Mouse (Mus musculus) midbrain, embryonic 14.5 days (tissue): Measurements from ENCODE around the gene Krt36. TPM values are rescaled to one million over a fixed set of nuclear protein-coding genes. Genes with fewer than 3 reads are reported as not detected.

ENCODE experiments used
- ATAC-seq: fragments of 200-750 bp; cut with Nextera tagmentation; 2 replicates; pipeline ENCODE4 v1.8.0; 2017; ENCODE audit warnings: moderate number of reproducible peaks, moderate library complexity; ENCODE audit not compliant: low FRiP score, low TSS enrichment
- DNase-seq: peaks from one replicate; pipeline ENCODE4 v3.0.0-alpha.2; 2015
- H3K27ac ChIP-seq: fragments of 300-500 bp; sonication (generic); replicated peaks from 2 replicates; pipeline ENCODE4 v1.5.1; 2014; ENCODE audit warnings: mild to moderate bottlenecking, low read depth, low read length, moderate library complexity
- H3K27me3 ChIP-seq: fragments of 300-500 bp; sonication (generic); 2 replicates; pipeline ENCODE4 v1.6.1; 2014; ENCODE audit warnings: low read length, control low read depth, mixed read lengths; ENCODE audit not compliant: control insufficient read depth, insufficient read depth
- H3K36me3 ChIP-seq: fragments of 300-500 bp; sonication (generic); 2 replicates; pipeline ENCODE4 v1.6.1; 2014; ENCODE audit warnings: low read length, control low read depth; ENCODE audit not compliant: control insufficient read depth, insufficient read depth
- H3K4me1 ChIP-seq: fragments of 300-500 bp; sonication (generic); 2 replicates; pipeline ENCODE4 v1.6.1; 2014; ENCODE audit warnings: mild to moderate bottlenecking, antibody characterized with exemption, low read length, control low read depth; ENCODE audit not compliant: control insufficient read depth, insufficient read depth
- H3K4me2 ChIP-seq: fragments of 300-500 bp; sonication (generic); 2 replicates; pipeline ENCODE4 v1.6.1; 2014; ENCODE audit warnings: mild to moderate bottlenecking, low read length, moderate library complexity
- H3K4me3 ChIP-seq: fragments of 300-500 bp; sonication (generic); replicated peaks from 2 replicates; pipeline ENCODE4 v1.5.1; 2014; ENCODE audit warnings: low read depth, low read length
- H3K9ac ChIP-seq: fragments of 300-500 bp; sonication (generic); replicated peaks from 2 replicates; pipeline ENCODE4 v1.6.1; 2014; ENCODE audit warnings: mild to moderate bottlenecking, low read length, moderate library complexity
- H3K9me3 ChIP-seq: fragments of 300-500 bp; sonication (generic); 2 replicates; pipeline ENCODE4 v1.6.1; 2016; ENCODE audit warnings: low read length, control low read depth, mixed read lengths; ENCODE audit not compliant: control insufficient read depth
- WGBS: fragments of 180-500 bp; shearing (Covaris S2); extraction: QIAGEN DNeasy Blood & Tissue Kit; methylation state at CpG from one replicate; pipeline ENCODE4 v1.1.7; 2014; 5-methylcytosine and 5-hydroxymethylcytosine counted together
- polyA plus RNA-seq: library from polyadenylated mRNA; unstranded; fragments of >200 nt; fragmentation: Nextera tagmentation; extraction: Ambion mirVana; gene quantifications from 2 replicates; pipeline ENCODE4 v1.2.1, GENCODE M21; 2014

Krt36 gene
- not detected in 2 replicates for polyA plus RNA-seq

GRCm38 (mm10) chr11:100105576-100106122 is at the start of gene Krt36:
Krt36 (minus strand) TSS chr11:100105626.
- Histone ChIP-seq H3K4me3 (no peak within 1 kb of the TSS), H3K4me1 (no peaks in the 10 kb centered on the region), H3K27ac (no peak within 1 kb of the TSS), H3K4me2 (no peak within 1 kb of the TSS), H3K27me3 (no peaks in the 10 kb centered on the region), H3K9me3 (no peaks in the 10 kb centered on the region), H3K36me3 (no peaks in the 10 kb centered on the region), H3K9ac (no peak within 1 kb of the TSS)
- ATAC-seq (no peak), DNase-seq (no peak)
- 91% methylated on average over 6 of the region's 6 CpGs for WGBS

GRCm38 (mm10) chr11:100148615-100149330 is 43.3 kb upstream of the Krt36 start, which contains the start of gene Krt19:
Krt19 (minus strand) TSS chr11:100148665.
- DNase-seq (peak; percentile 23), ATAC-seq (no peak)
- Histone ChIP-seq H3K27ac (no peak within 1 kb of the TSS), H3K36me3 (no peaks in the 10 kb centered on the region), H3K9me3 (no peaks in the 10 kb centered on the region), H3K4me3 (no peak within 1 kb of the TSS), H3K4me1 (0 out of 2 replicates have a peak, but pooled peaks cover 5% of the 10 kb centered on the region), H3K27me3 (peaks cover 15% of the 10 kb centered on the region), H3K4me2 (no peak within 1 kb of the TSS), H3K9ac (no peak within 1 kb of the TSS)
- 41% methylated on average over 9 of the region's 9 CpGs for WGBS

- no peak overlapping the region for H3K27ac ChIP-seq
- H3K9me3 ChIP-seq: no peaks in the 10 kb centered on the region
- H3K36me3 ChIP-seq: no peaks in the 10 kb centered on the region
- 0 out of 2 replicates have a peak, but pooled peaks cover 5% of the 10 kb centered on the region for H3K4me1 ChIP-seq
- 85% methylated on average over 5 of the region's 5 CpGs for WGBS
- ATAC-seq: no peak
- H3K27me3 ChIP-seq: peaks cover 15% of the 10 kb centered on the region
- H3K4me3 ChIP-seq: no peak overlapping the region
- H3K9ac ChIP-seq: no peak overlapping the region
- no peak for DNase-seq
- no peak overlapping the region for H3K4me2 ChIP-seq
These were observed 42.3 kb upstream of the Krt36 start for GRCm38 (mm10) chr11:100147566-100148353.

- H3K9me3 ChIP-seq: no peaks in the 10 kb centered on the region
- ATAC-seq (no peak), DNase-seq (no peak)
- no peak overlapping the region for H3K9ac ChIP-seq
- no peak overlapping the region for H3K27ac ChIP-seq
- peak overlapping the region; percentile 20 for H3K4me3 ChIP-seq
- 4% methylated on average over 13 of the region's 13 CpGs for WGBS
- no peaks in the 10 kb centered on the region for H3K36me3 ChIP-seq
- peak overlapping the region; percentile 47 for H3K4me2 ChIP-seq
- peaks cover 15% of the 10 kb centered on the region for H3K27me3 ChIP-seq
- 0 out of 2 replicates have a peak, but pooled peaks cover 5% of the 10 kb centered on the region for H3K4me1 ChIP-seq
These were observed 40.6 kb upstream of the Krt36 start for GRCm38 (mm10) chr11:100145858-100146560.

GRCm38 (mm10) chr11:100145104-100145503 is 39.7 kb upstream of the Krt36 start:
- Histone ChIP-seq H3K9ac (no peak overlapping the region), H3K27ac (no peak overlapping the region), H3K9me3 (no peaks in the 10 kb centered on the region), H3K27me3 (peaks cover 15% of the 10 kb centered on the region), H3K4me2 (peak overlapping the region; percentile 47), H3K4me3 (peak overlapping the region; percentile 20), H3K36me3 (no peaks in the 10 kb centered on the region), H3K4me1 (0 out of 2 replicates have a peak, but pooled peaks cover 5% of the 10 kb centered on the region)
- ATAC-seq (no peak), DNase-seq (no peak)
- WGBS: under 1% methylated on average over 20 of the region's 20 CpGs

- ATAC-seq (no peak), DNase-seq (no peak)
- Histone ChIP-seq H3K27me3 (peaks cover 14% of the 10 kb centered on the region; the same call in 1 of the 2 replicates), H3K4me2 (no peak overlapping the region), H3K9me3 (no peaks in the 10 kb centered on the region), H3K9ac (no peak overlapping the region), H3K36me3 (no peaks in the 10 kb centered on the region), H3K4me1 (peaks cover 21% of the 10 kb centered on the region; the same call in 1 of the 2 replicates), H3K27ac (no peak overlapping the region), H3K4me3 (no peak overlapping the region)
- 91% methylated on average over 21 of the region's 21 CpGs for WGBS
These were observed 35.5 kb upstream of the Krt36 start for GRCm38 (mm10) chr11:100140966-100141365.

GRCm38 (mm10) chr11:100139391-100139790 is 34.0 kb upstream of the Krt36 start:
- Histone ChIP-seq H3K4me3 (no peak overlapping the region), H3K9ac (no peak overlapping the region), H3K4me1 (peaks cover 17% of the 10 kb centered on the region; the same call in 1 of the 2 replicates), H3K27ac (no peak overlapping the region), H3K9me3 (no peaks in the 10 kb centered on the region), H3K4me2 (no peak overlapping the region), H3K36me3 (no peaks in the 10 kb centered on the region), H3K27me3 (no peaks in the 10 kb centered on the region)
- DNase-seq (no peak), ATAC-seq (no peak)
- 73% methylated on average over 2 of the region's 2 CpGs for WGBS

- Histone ChIP-seq H3K4me1 (peaks cover 17% of the 10 kb centered on the region; the same call in 1 of the 2 replicates), H3K36me3 (no peaks in the 10 kb centered on the region), H3K27me3 (no peaks in the 10 kb centered on the region), H3K4me2 (no peak overlapping the region), H3K9ac (no peak overlapping the region), H3K9me3 (no peaks in the 10 kb centered on the region), H3K27ac (no peak overlapping the region), H3K4me3 (no peak overlapping the region)
- 35% methylated on average over 7 of the region's 7 CpGs for WGBS
- no peak for ATAC-seq
- DNase-seq: no peak
These were observed 33.4 kb upstream of the Krt36 start for GRCm38 (mm10) chr11:100138809-100139208.
